Mouse (Mus musculus): ENCODE results near the gene Mapk8ip1. TPM values are rescaled to one million over a fixed set of nuclear protein-coding genes. Genes with fewer than 3 reads are reported as not detected.
"Not testable (repeated sequence)": the region's sequence is repeated elsewhere in the genome, so short reads cannot be mapped to it uniquely, and the experiment has no call there.

The Mapk8ip1 gene
- polyA plus RNA-seq, 1 experiment, result 18.3 TPM

GRCm38 (mm10) chr2:92411705-92412104, 10.6 kb upstream of the Mapk8ip1 start:
- no peak overlapping the region for H3K4me3 ChIP-seq (replicated peaks; ENCODE audit: extremely low read depth, low read depth, low read length)
- DNase-seq, result no peak
- TF ChIP-seq CTCF (IDR thresholded peaks at IDR 0.05; ENCODE audit: insufficient read depth, low read length) (no peak), POLR2A (IDR thresholded peaks at IDR 0.05; ENCODE audit: borderline replicate concordance, extremely low read depth, low read depth, low read length) (no peak)
- H3K4me1 ChIP-seq (ENCODE audit: control insufficient read depth, insufficient read depth, low read length), result no peaks in the 10 kb centered on the region
- 83% methylated on average over 10 of the region's 10 CpGs for WGBS

DNA sequence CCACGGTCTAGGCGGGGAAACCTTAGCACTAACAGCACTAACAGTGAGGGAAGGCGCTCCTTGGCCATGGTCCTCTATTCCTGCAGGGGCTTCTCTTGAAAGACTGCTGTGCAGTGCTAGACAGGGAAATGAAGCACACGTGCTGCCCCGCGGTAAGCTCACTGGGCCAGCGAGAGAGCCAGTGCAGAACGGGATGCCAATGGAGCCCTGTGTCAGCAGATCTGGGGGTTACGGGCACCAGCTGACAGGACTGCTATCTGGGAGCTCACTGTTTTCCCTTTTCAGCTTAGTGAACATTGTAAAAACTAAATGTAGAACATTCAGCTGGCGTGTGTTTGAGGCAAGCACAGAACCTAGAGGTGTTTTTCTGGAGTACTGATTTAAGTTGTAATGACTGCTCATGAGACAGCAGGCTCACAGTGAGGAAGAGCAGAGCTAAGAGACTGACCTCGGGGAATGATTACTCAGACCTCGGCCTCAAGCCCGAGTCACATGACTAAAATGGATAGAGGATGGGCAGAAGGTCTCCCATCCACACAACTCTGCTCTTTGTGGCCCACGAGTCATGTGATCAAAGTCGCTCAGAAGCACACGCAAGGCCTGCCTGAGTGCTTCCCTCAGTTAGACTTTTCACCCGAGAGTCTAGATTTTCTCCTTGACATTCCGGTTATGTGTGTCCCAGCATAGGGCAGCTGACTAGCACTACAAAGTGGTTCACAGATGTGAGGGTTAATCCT, 7.4 kb upstream of the Mapk8ip1 start:
- Histone ChIP-seq H3K4me1 (ENCODE audit: control insufficient read depth, insufficient read depth, low read length) (no peaks in the 10 kb centered on the region), H3K4me3 (replicated peaks; ENCODE audit: extremely low read depth, low read depth, low read length) (no peak overlapping the region)
- no peak for DNase-seq
- 89% methylated on average over 18 of the region's 18 CpGs for WGBS
- no peak for TF ChIP-seq POLR2A (IDR thresholded peaks at IDR 0.05; ENCODE audit: borderline replicate concordance, extremely low read depth, low read depth, low read length)
- TF ChIP-seq CTCF (IDR thresholded peaks at IDR 0.05; ENCODE audit: insufficient read depth, low read length), result no peak

- no peak overlapping the region for H3K4me3 ChIP-seq (replicated peaks; ENCODE audit: extremely low read depth, low read depth, low read length)
- 81% methylated on average over 7 of the region's 7 CpGs for WGBS
- H3K4me1 ChIP-seq (ENCODE audit: control insufficient read depth, insufficient read depth, low read length), result peaks cover 4% of the 10 kb centered on the region; the same call in 1 of the 2 replicates
- TF ChIP-seq POLR2A (IDR thresholded peaks at IDR 0.05; ENCODE audit: borderline replicate concordance, extremely low read depth, low read depth, low read length) (no peak), CTCF (IDR thresholded peaks at IDR 0.05; ENCODE audit: insufficient read depth, low read length) (no peak)
- no peak for DNase-seq
These were observed 4.6 kb upstream of the Mapk8ip1 start for GRCm38 (mm10) chr2:92405687-92406086.

- Histone ChIP-seq H3K4me3 (replicated peaks; ENCODE audit: extremely low read depth, low read depth, low read length) (no peak overlapping the region), H3K4me1 (ENCODE audit: control insufficient read depth, insufficient read depth, low read length) (peaks cover 5% of the 10 kb centered on the region; the same call in 1 of the 2 replicates)
- WGBS, result 80% methylated on average over 6 of the region's 6 CpGs
- TF ChIP-seq CTCF (IDR thresholded peaks at IDR 0.05; ENCODE audit: insufficient read depth, low read length) (no peak), POLR2A (IDR thresholded peaks at IDR 0.05; ENCODE audit: borderline replicate concordance, extremely low read depth, low read depth, low read length) (no peak)
- no peak for DNase-seq
These were observed 3.7 kb upstream of the Mapk8ip1 start for GRCm38 (mm10) chr2:92404737-92405136.

DNA sequence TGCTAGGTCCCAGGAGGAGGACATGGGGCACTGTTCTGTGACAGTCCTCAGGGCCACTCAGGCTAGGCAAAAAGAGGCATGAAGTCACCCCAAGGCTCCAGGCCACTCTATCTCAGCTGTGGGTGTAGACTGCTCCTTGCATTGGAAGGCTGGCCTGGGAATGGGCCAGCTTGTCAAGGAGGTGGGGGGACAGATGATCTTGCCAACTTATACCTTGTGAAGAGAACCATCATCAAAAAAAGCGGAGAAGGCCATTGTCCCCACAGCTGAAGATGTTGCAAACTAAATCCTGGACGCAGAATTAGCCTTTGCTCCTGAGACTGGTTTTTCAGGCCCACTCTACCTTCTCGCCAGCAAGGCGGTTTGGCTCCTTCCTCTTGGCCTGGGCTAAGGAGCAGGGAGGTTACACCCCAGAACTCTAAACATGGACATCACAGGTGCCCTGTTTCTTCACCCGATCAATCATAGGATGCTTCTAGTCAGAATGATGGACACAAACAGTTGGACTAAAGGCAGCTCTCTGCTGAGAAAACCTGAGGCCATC, 2.8 kb upstream of the Mapk8ip1 start:
- WGBS, result 85% methylated on average over 5 of the region's 5 CpGs
- no peak for DNase-seq
- H3K4me1 ChIP-seq (ENCODE audit: control insufficient read depth, insufficient read depth, low read length), result peaks cover 5% of the 10 kb centered on the region; the same call in 1 of the 2 replicates

DNA sequence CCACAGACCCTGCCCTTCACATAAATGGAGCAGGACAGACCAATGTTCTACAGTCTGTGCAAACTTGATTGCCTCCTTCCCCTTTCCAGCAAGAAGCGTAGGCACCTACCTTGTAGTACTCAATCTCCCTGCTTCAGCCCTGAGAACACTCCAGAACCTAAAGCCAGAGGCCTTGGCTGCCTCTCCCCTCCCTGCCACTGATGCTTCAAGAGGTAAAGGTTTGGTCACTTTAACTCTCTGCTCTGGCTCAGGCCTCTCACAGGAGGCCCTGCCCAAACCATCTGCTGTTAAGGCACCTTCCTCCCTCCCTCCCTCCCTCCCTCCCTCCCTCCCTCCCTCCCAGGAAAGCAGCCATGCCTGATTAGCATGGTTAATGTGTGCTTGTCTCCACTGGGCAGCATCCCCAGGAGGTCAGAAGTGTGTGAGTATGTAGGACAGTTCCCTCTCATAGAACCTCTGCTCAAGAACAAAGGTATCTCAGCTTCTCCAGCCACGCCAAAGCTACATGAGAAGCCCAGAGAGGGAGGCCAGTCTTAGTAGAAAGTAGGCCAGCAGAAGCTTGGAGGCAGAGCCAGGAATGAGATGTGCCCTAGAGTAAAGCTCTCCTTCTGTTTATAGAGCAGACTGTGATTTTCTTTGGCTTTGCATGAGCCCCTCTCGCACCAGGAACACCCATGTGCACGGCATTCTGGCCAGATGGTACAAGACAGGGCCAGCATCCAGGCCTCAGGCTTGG, 1.7 kb upstream of the Mapk8ip1 start:
- no peak for DNase-seq
- WGBS, result 65% methylated on average over 4 of the region's 4 CpGs
- TF ChIP-seq CTCF (IDR thresholded peaks at IDR 0.05; ENCODE audit: insufficient read depth, low read length) (no peak), POLR2A (IDR thresholded peaks at IDR 0.05; ENCODE audit: borderline replicate concordance, extremely low read depth, low read depth, low read length) (no peak)

More for the DNA sequence above, 2.8 kb upstream of the Mapk8ip1 start:
- no peak overlapping the region for H3K4me3 ChIP-seq (replicated peaks; ENCODE audit: extremely low read depth, low read depth, low read length)
- no peak for TF ChIP-seq POLR2A (IDR thresholded peaks at IDR 0.05; ENCODE audit: borderline replicate concordance, extremely low read depth, low read depth, low read length)
- TF ChIP-seq CTCF (IDR thresholded peaks at IDR 0.05; ENCODE audit: insufficient read depth, low read length), result no peak

DNA sequence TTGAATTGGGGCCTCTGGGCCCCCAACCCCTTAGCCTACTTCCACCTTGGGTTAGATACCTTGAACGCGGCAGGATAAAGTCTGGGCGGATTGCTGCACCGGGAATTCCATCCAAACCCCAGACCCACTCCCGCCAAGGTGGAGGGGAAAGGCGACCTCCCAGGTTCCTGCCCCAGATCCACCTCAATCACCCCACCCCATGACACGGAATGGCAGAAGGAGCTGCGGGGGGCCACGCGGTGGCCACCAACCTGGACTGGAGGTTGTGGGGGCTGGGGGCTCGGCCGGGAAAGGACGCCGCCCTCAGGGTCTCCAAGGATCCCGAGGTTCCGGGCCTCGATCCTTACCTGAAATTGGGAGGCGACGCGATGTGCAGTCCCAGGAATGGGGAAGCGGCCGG, 381 bp downstream of the Mapk8ip1 start:
- WGBS, result 6% methylated on average over 22 of the region's 22 CpGs
- peak overlapping the region; percentile 15 for H3K4me3 ChIP-seq (replicated peaks; ENCODE audit: extremely low read depth, low read depth, low read length)
- DNase-seq, result no peak

More for the DNA sequence above, 1.7 kb upstream of the Mapk8ip1 start:
- H3K4me1 ChIP-seq (ENCODE audit: control insufficient read depth, insufficient read depth, low read length), result peaks cover 5% of the 10 kb centered on the region; the same call in 1 of the 2 replicates
- H3K4me3 ChIP-seq (replicated peaks; ENCODE audit: extremely low read depth, low read depth, low read length), result no peak overlapping the region

GRCm38 (mm10) chr2:92399877-92400276, 1.2 kb downstream of the Mapk8ip1 start:
- DNase-seq; H3K4me1 ChIP-seq (ENCODE audit: control insufficient read depth, insufficient read depth, low read length); H3K4me3 ChIP-seq (replicated peaks; ENCODE audit: extremely low read depth, low read depth, low read length): not testable (repeated sequence)
- 86% methylated on average over 4 of the region's 4 CpGs for WGBS

More for the DNA sequence above, 381 bp downstream of the Mapk8ip1 start:
- TF ChIP-seq POLR2A (IDR thresholded peaks at IDR 0.05; ENCODE audit: borderline replicate concordance, extremely low read depth, low read depth, low read length) (no peak), CTCF (IDR thresholded peaks at IDR 0.05; ENCODE audit: insufficient read depth, low read length) (no peak)
- peaks cover 5% of the 10 kb centered on the region; the same call in 1 of the 2 replicates for H3K4me1 ChIP-seq (ENCODE audit: control insufficient read depth, insufficient read depth, low read length)

GRCm38 (mm10) chr2:92397436-92397835, 3.6 kb downstream of the Mapk8ip1 start:
- Histone ChIP-seq H3K4me3 (replicated peaks; ENCODE audit: extremely low read depth, low read depth, low read length) (no peak overlapping the region), H3K4me1 (ENCODE audit: control insufficient read depth, insufficient read depth, low read length) (peaks cover 5% of the 10 kb centered on the region; the same call in 1 of the 2 replicates)
- DNase-seq, result no peak
- TF ChIP-seq CTCF (IDR thresholded peaks at IDR 0.05; ENCODE audit: insufficient read depth, low read length) (no peak), POLR2A (IDR thresholded peaks at IDR 0.05; ENCODE audit: borderline replicate concordance, extremely low read depth, low read depth, low read length) (no peak)
- WGBS, result 79% methylated on average over 1 of the region's 1 CpGs
